Mouse (Mus musculus): ENCODE measurements at regions not wholly inside any gene's neighbourhood (a gene's known extent, or its start where the extent isn't known, plus 50 kb on each side); places are given as distances from the start of the nearest gene placed in this dataset.

GRCm38 (mm10) chr16:93145617-93146016 is 319.7 kb upstream of the Runx1 start:
- Histone ChIP-seq H3K4me1 (ENCODE audit: control insufficient read depth, insufficient read depth, low read length) (no peaks in the 10 kb centered on the region), H3K27me3 (ENCODE audit: control insufficient read depth, insufficient read depth, low read length, poor library complexity, severe bottlenecking) (peaks cover 2% of the 10 kb centered on the region; the same call in 1 of the 2 replicates), H3K27ac (ENCODE audit: insufficient read depth, low read length) (no peak overlapping the region), H3K36me3 (ENCODE audit: control insufficient read depth, insufficient read depth, low read length, poor library complexity, severe bottlenecking) (no peaks in the 10 kb centered on the region), H3K4me3 (ENCODE audit: low read depth, low read length) (no peak overlapping the region), H3K9ac (ENCODE audit: low read depth, poor library complexity, severe bottlenecking) (no peak overlapping the region), H3K9me3 (replicated peaks; ENCODE audit: control insufficient read depth, insufficient read depth, low read length, poor library complexity, severe bottlenecking) (no peaks in the 10 kb centered on the region)
- TF ChIP-seq EP300 (IDR thresholded peaks at IDR 0.05; ENCODE audit: insufficient read depth, low read depth, low read length) = no peak
- no peak for TF ChIP-seq CTCF (IDR thresholded peaks at IDR 0.05; ENCODE audit: low read depth, low read length)

- Histone ChIP-seq H3K4me3 (ENCODE audit: low read depth, low read length) (no peak overlapping the region), H3K36me3 (ENCODE audit: control insufficient read depth, insufficient read depth, low read length, poor library complexity, severe bottlenecking) (no peaks in the 10 kb centered on the region), H3K27me3 (ENCODE audit: control insufficient read depth, insufficient read depth, low read length, poor library complexity, severe bottlenecking) (peaks cover 2% of the 10 kb centered on the region; the same call in 1 of the 2 replicates), H3K9me3 (replicated peaks; ENCODE audit: control insufficient read depth, insufficient read depth, low read length, poor library complexity, severe bottlenecking) (no peaks in the 10 kb centered on the region), H3K27ac (ENCODE audit: insufficient read depth, low read length) (no peak overlapping the region), H3K4me1 (ENCODE audit: control insufficient read depth, insufficient read depth, low read length) (no peaks in the 10 kb centered on the region), H3K9ac (ENCODE audit: low read depth, poor library complexity, severe bottlenecking) (no peak overlapping the region)
- TF ChIP-seq CTCF (IDR thresholded peaks at IDR 0.05; ENCODE audit: low read depth, low read length) = no peak
- no peak for TF ChIP-seq EP300 (IDR thresholded peaks at IDR 0.05; ENCODE audit: insufficient read depth, low read depth, low read length)
- TF ChIP-seq POLR2A (IDR thresholded peaks at IDR 0.05; ENCODE audit: insufficient read depth, low read length) = no peak
Measured at GRCm38 (mm10) chr16:93144033-93144432, 318.1 kb upstream of the Runx1 start.

- Histone ChIP-seq H3K27me3 (ENCODE audit: control insufficient read depth, insufficient read depth, low read length, poor library complexity, severe bottlenecking) (peaks cover 2% of the 10 kb centered on the region; the same call in 1 of the 2 replicates), H3K9me3 (replicated peaks; ENCODE audit: control insufficient read depth, insufficient read depth, low read length, poor library complexity, severe bottlenecking) (no peaks in the 10 kb centered on the region), H3K36me3 (ENCODE audit: control insufficient read depth, insufficient read depth, low read length, poor library complexity, severe bottlenecking) (no peaks in the 10 kb centered on the region), H3K4me3 (ENCODE audit: low read depth, low read length) (no peak overlapping the region), H3K9ac (ENCODE audit: low read depth, poor library complexity, severe bottlenecking) (no peak overlapping the region), H3K4me1 (ENCODE audit: control insufficient read depth, insufficient read depth, low read length) (no peaks in the 10 kb centered on the region), H3K27ac (ENCODE audit: insufficient read depth, low read length) (no peak overlapping the region)
- TF ChIP-seq POLR2A (IDR thresholded peaks at IDR 0.05; ENCODE audit: insufficient read depth, low read length) (no peak), CTCF (IDR thresholded peaks at IDR 0.05; ENCODE audit: low read depth, low read length) (no peak)
Measured at GRCm38 (mm10) chr16:93143164-93143563, 317.2 kb upstream of the Runx1 start.

- Histone ChIP-seq H3K9ac (ENCODE audit: low read depth, poor library complexity, severe bottlenecking) (no peak overlapping the region), H3K36me3 (ENCODE audit: control insufficient read depth, insufficient read depth, low read length, poor library complexity, severe bottlenecking) (no peaks in the 10 kb centered on the region), H3K27me3 (ENCODE audit: control insufficient read depth, insufficient read depth, low read length, poor library complexity, severe bottlenecking) (peaks cover 2% of the 10 kb centered on the region; the same call in 1 of the 2 replicates), H3K27ac (ENCODE audit: insufficient read depth, low read length) (no peak overlapping the region), H3K4me3 (ENCODE audit: low read depth, low read length) (no peak overlapping the region), H3K4me1 (ENCODE audit: control insufficient read depth, insufficient read depth, low read length) (no peaks in the 10 kb centered on the region), H3K9me3 (replicated peaks; ENCODE audit: control insufficient read depth, insufficient read depth, low read length, poor library complexity, severe bottlenecking) (no peaks in the 10 kb centered on the region)
- TF ChIP-seq CTCF (IDR thresholded peaks at IDR 0.05; ENCODE audit: low read depth, low read length) = no peak
- no peak for TF ChIP-seq EP300 (IDR thresholded peaks at IDR 0.05; ENCODE audit: insufficient read depth, low read depth, low read length)
- TF ChIP-seq POLR2A (IDR thresholded peaks at IDR 0.05; ENCODE audit: insufficient read depth, low read length) = no peak
Measured at GRCm38 (mm10) chr16:93141967-93142366, 316.0 kb upstream of the Runx1 start.

GRCm38 (mm10) chr16:93140535-93141110 is 314.7 kb upstream of the Runx1 start:
- Histone ChIP-seq H3K27me3 (ENCODE audit: control insufficient read depth, insufficient read depth, low read length, poor library complexity, severe bottlenecking) (peaks cover 2% of the 10 kb centered on the region; the same call in 1 of the 2 replicates), H3K27ac (ENCODE audit: insufficient read depth, low read length) (no peak overlapping the region), H3K9me3 (replicated peaks; ENCODE audit: control insufficient read depth, insufficient read depth, low read length, poor library complexity, severe bottlenecking) (no peaks in the 10 kb centered on the region), H3K4me1 (ENCODE audit: control insufficient read depth, insufficient read depth, low read length) (no peaks in the 10 kb centered on the region), H3K4me3 (ENCODE audit: low read depth, low read length) (no peak overlapping the region), H3K9ac (ENCODE audit: low read depth, poor library complexity, severe bottlenecking) (no peak overlapping the region), H3K36me3 (ENCODE audit: control insufficient read depth, insufficient read depth, low read length, poor library complexity, severe bottlenecking) (no peaks in the 10 kb centered on the region)
- no peak for TF ChIP-seq EP300 (IDR thresholded peaks at IDR 0.05; ENCODE audit: insufficient read depth, low read depth, low read length)
- no peak for TF ChIP-seq POLR2A (IDR thresholded peaks at IDR 0.05; ENCODE audit: insufficient read depth, low read length)
- no peak for TF ChIP-seq CTCF (IDR thresholded peaks at IDR 0.05; ENCODE audit: low read depth, low read length)

GRCm38 (mm10) chr16:93137249-93137648 is 311.3 kb upstream of the Runx1 start:
- Histone ChIP-seq H3K4me1 (ENCODE audit: control insufficient read depth, insufficient read depth, low read length) (no peaks in the 10 kb centered on the region), H3K9ac (ENCODE audit: low read depth, poor library complexity, severe bottlenecking) (no peak overlapping the region), H3K9me3 (replicated peaks; ENCODE audit: control insufficient read depth, insufficient read depth, low read length, poor library complexity, severe bottlenecking) (no peaks in the 10 kb centered on the region), H3K27me3 (ENCODE audit: control insufficient read depth, insufficient read depth, low read length, poor library complexity, severe bottlenecking) (no peaks in the 10 kb centered on the region), H3K27ac (ENCODE audit: insufficient read depth, low read length) (no peak overlapping the region), H3K36me3 (ENCODE audit: control insufficient read depth, insufficient read depth, low read length, poor library complexity, severe bottlenecking) (no peaks in the 10 kb centered on the region), H3K4me3 (ENCODE audit: low read depth, low read length) (no peak overlapping the region)
- TF ChIP-seq CTCF (IDR thresholded peaks at IDR 0.05; ENCODE audit: low read depth, low read length) = no peak
